Comparison of ENCODE assay signal across 9 mouse cellular contexts in genomic region chr9:106600546-106600945, GRCm38 (mm10). TPM values are rescaled to one million over a fixed set of nuclear protein-coding genes. Genes with fewer than 3 reads are reported as not detected.
DNase-seq lines count a peak whose midpoint lies in the region; ATAC-seq and TF ChIP-seq lines count a peak whose summit lies in the region.
"Had no signal": no experiment of that assay in that cellular context is flagged by ENCODE, and none has a peak within 500 bp of the region (broad histone marks: within the 10 kb centered on the region; RNA-seq: fewer than 3 reads in every experiment).

No protein-coding gene starts in this region.

- no peak overlapping the region for H3K9ac ChIP-seq in forebrain, postnatal 0 days
- no peak overlapping the region for H3K9ac ChIP-seq in forebrain, embryonic 12.5 days
- H3K9ac ChIP-seq: limb, embryonic 12.5 days had no signal

- no peak for TF ChIP-seq POLR2A in thymus, adult 2 months (IDR thresholded peaks at IDR 0.05; ENCODE audit: control insufficient read depth, extremely low read depth, insufficient read depth, low read length, poor library complexity)
- TF ChIP-seq POLR2A in lung, adult 2 months (IDR thresholded peaks at IDR 0.05; ENCODE audit: borderline replicate concordance, extremely low read depth, low read depth, low read length) = no peak

- H3K9me3 ChIP-seq in forebrain, postnatal 0 days (ENCODE audit: low read length) = no peaks in the 10 kb centered on the region
- H3K9me3 ChIP-seq in forebrain, embryonic 12.5 days = no peaks in the 10 kb centered on the region
- H3K9me3 ChIP-seq: limb, embryonic 12.5 days had no signal

- no peak overlapping the region for H3K27ac ChIP-seq in forebrain, postnatal 0 days (ENCODE audit: low read depth, low read length)
- H3K27ac ChIP-seq in forebrain, embryonic 12.5 days = no peak overlapping the region
- H3K27ac ChIP-seq in thymus, adult 2 months (ENCODE audit: control insufficient read depth, insufficient read depth, low read length) = no peak overlapping the region
- H3K27ac ChIP-seq: limb, embryonic 12.5 days had no signal

- no peak overlapping the region for H3K4me3 ChIP-seq in forebrain, postnatal 0 days (ENCODE audit: low read depth, low read length)
- no peak overlapping the region for H3K4me3 ChIP-seq in forebrain, embryonic 12.5 days (replicated peaks)
- no peak overlapping the region for H3K4me3 ChIP-seq in thymus, adult 2 months (ENCODE audit: control insufficient read depth, insufficient read depth, low read length)
- H3K4me3 ChIP-seq in lung, adult 2 months (replicated peaks; ENCODE audit: extremely low read depth, low read depth, low read length) = no peak overlapping the region
- H3K4me3 ChIP-seq: limb, embryonic 12.5 days had no signal

- no peaks in the 10 kb centered on the region for H3K36me3 ChIP-seq in forebrain, postnatal 0 days (ENCODE audit: insufficient read depth)
- H3K36me3 ChIP-seq in forebrain, embryonic 12.5 days (replicated peaks) = no peaks in the 10 kb centered on the region
- no peaks in the 10 kb centered on the region for H3K36me3 ChIP-seq in thymus, adult 2 months (ENCODE audit: control insufficient read depth, insufficient read depth, low read length)
- H3K36me3 ChIP-seq: limb, embryonic 12.5 days had no signal

- H3K4me1 ChIP-seq in forebrain, postnatal 0 days (ENCODE audit: insufficient read depth) = no peaks in the 10 kb centered on the region
- no peaks in the 10 kb centered on the region for H3K4me1 ChIP-seq in forebrain, embryonic 12.5 days
- no peaks in the 10 kb centered on the region for H3K4me1 ChIP-seq in thymus, adult 2 months (replicated peaks; ENCODE audit: control insufficient read depth, insufficient read depth, low read length)
- H3K4me1 ChIP-seq in lung, adult 2 months (ENCODE audit: control insufficient read depth, insufficient read depth, low read length) = no peaks in the 10 kb centered on the region

- DNase-seq in forebrain, postnatal 0 days = peak; percentile 84
- DNase-seq in thymus, adult 2 months = peak; percentile 27
- no peak for DNase-seq in thymus, adult 18-20 months
- DNase-seq in cerebellum, adult 9-10 months = peak; percentile 26
- peak; percentile 34 for DNase-seq in kidney, adult 9 months
- DNase-seq in lung, adult 2 months = peak; percentile 25
- peak; percentile 19 to 69 for DNase-seq in spleen, postnatal 4 days (ENCODE audit: low spot score in 2 of 2)

- no peak for ATAC-seq in forebrain, postnatal 0 days
- ATAC-seq in forebrain, embryonic 12.5 days (ENCODE audit: low FRiP score) = no peak

- no peaks in the 10 kb centered on the region for H3K27me3 ChIP-seq in forebrain, postnatal 0 days (ENCODE audit: insufficient read depth, low read length)
- H3K27me3 ChIP-seq in forebrain, embryonic 12.5 days = no peaks in the 10 kb centered on the region
- no peaks in the 10 kb centered on the region for H3K27me3 ChIP-seq in thymus, adult 2 months (ENCODE audit: control insufficient read depth, insufficient read depth, low read length)
- H3K27me3 ChIP-seq: limb, embryonic 12.5 days had no signal

- 22% methylated on average over 8 of the region's 8 CpGs for WGBS in forebrain, postnatal 0 days
- WGBS in forebrain, embryonic 12.5 days = 22% methylated on average over 8 of the region's 8 CpGs
- WGBS in thymus, adult 2 months = 28% methylated on average over 8 of the region's 8 CpGs
- 24% methylated on average over 8 of the region's 8 CpGs for WGBS in lung, adult 2 months

- no peak overlapping the region for H3K4me2 ChIP-seq in forebrain, postnatal 0 days (ENCODE audit: low read depth)
- H3K4me2 ChIP-seq in forebrain, embryonic 12.5 days = no peak overlapping the region
- H3K4me2 ChIP-seq: limb, embryonic 12.5 days had no signal

- TF ChIP-seq CTCF in forebrain, postnatal 0 days (IDR thresholded peaks at IDR 0.05; ENCODE audit: low read depth) = peak; percentile 83
- no peak for TF ChIP-seq CTCF in thymus, adult 2 months (IDR thresholded peaks at IDR 0.05; ENCODE audit: borderline replicate concordance, control insufficient read depth, extremely low read depth, insufficient read depth, low read length, poor library complexity)
- TF ChIP-seq CTCF in lung, adult 2 months (IDR thresholded peaks at IDR 0.05; ENCODE audit: insufficient read depth, low read length) = peak; percentile 59

RNA-seq across cellular contexts. Expression of gene Iqcf6, which starts 25.8 kb away (rescaled TPM):
- not detected in 2 replicates for total RNA-seq in forebrain, postnatal 0 days (2014; rRNA removed)
- polyA plus RNA-seq in forebrain, postnatal 0 days (2015; fragmentation: Nextera tagmentation; extraction: Ambion mirVana) = not detected in 2 replicates
- not detected in 2 replicates for polyA plus RNA-seq in forebrain, embryonic 12.5 days (2016; fragmentation: Nextera tagmentation; extraction: Ambion mirVana)
- not detected in 2 replicates for polyA plus RNA-seq in thymus, adult 2 months (2012; rRNA removed)
- not detected in 2 replicates for polyA plus RNA-seq in lung, adult 2 months (2012; rRNA removed)
- polyA plus RNA-seq: limb, embryonic 12.5 days had no signal

RNA-seq across cellular contexts. Expression of gene Iqcf4, which starts 29.8 kb away (rescaled TPM):
- total RNA-seq in forebrain, postnatal 0 days (2014; rRNA removed) = not detected in 2 replicates
- not detected in 2 replicates for polyA plus RNA-seq in forebrain, postnatal 0 days (2015; fragmentation: Nextera tagmentation; extraction: Ambion mirVana)
- polyA plus RNA-seq in forebrain, embryonic 12.5 days (2016; fragmentation: Nextera tagmentation; extraction: Ambion mirVana) = not detected in 2 replicates
- polyA plus RNA-seq in thymus, adult 2 months (2012; rRNA removed) = 0.19 TPM in 1 of 2 replicates, not detected in the other
- not detected in 2 replicates for polyA plus RNA-seq in lung, adult 2 months (2012; rRNA removed)
- polyA plus RNA-seq: limb, embryonic 12.5 days had no signal

RNA-seq across cellular contexts. Expression of gene Iqcf3, which starts 39.1 kb away (rescaled TPM):
- total RNA-seq in forebrain, postnatal 0 days (2014; rRNA removed) = not detected in 2 replicates
- polyA plus RNA-seq in forebrain, postnatal 0 days (2015; fragmentation: Nextera tagmentation; extraction: Ambion mirVana) = not detected in 2 replicates
- not detected in 2 replicates for polyA plus RNA-seq in forebrain, embryonic 12.5 days (2016; fragmentation: Nextera tagmentation; extraction: Ambion mirVana)
- polyA plus RNA-seq in thymus, adult 2 months (2012; rRNA removed) = 0.18 TPM in 1 of 2 replicates, not detected in the other
- not detected in 2 replicates for polyA plus RNA-seq in lung, adult 2 months (2012; rRNA removed)
- polyA plus RNA-seq: limb, embryonic 12.5 days had no signal

RNA-seq across cellular contexts. Expression of gene Grm2, which starts 55.3 kb away (rescaled TPM):
- total RNA-seq in forebrain, postnatal 0 days (2014; rRNA removed) = 13.6 and 14.6 TPM in 2 replicates
- polyA plus RNA-seq in forebrain, postnatal 0 days (2015; fragmentation: Nextera tagmentation; extraction: Ambion mirVana) = 19.8 and 20.7 TPM in 2 replicates
- 3.4 and 5.7 TPM in 2 replicates for polyA plus RNA-seq in forebrain, embryonic 12.5 days (2016; fragmentation: Nextera tagmentation; extraction: Ambion mirVana)
- 0.19 and 0.34 TPM in 2 replicates for polyA plus RNA-seq in thymus, adult 2 months (2012; rRNA removed)
- polyA plus RNA-seq in lung, adult 2 months (2012; rRNA removed) = not detected in 2 replicates
- polyA plus RNA-seq: limb, embryonic 12.5 days had no signal

Comparison
In these comparisons a context has a peak if more than half of its experiments do, and no peak if none do; other contexts are left out.
1. DNase-seq: peak in forebrain, postnatal 0 days (single experiment), thymus, adult 2 months (single experiment), cerebellum, adult 9-10 months (single experiment), kidney, adult 9 months (single experiment), lung, adult 2 months (single experiment) and spleen, postnatal 4 days (2 of 2); none in thymus, adult 18-20 months (0 of 2).